15 mouse cellular contexts compared by ENCODE assay signal in genomic region chr11:75893956-75894355, GRCm38 (mm10).
"Had no signal": no experiment of that assay in that cellular context is flagged by ENCODE, and none has a peak within 500 bp of the region (broad histone marks: within the 10 kb centered on the region; RNA-seq: fewer than 3 reads in every experiment).

No protein-coding gene starts in this region.

- H3K36me3 ChIP-seq: neural tube, embryonic 15.5 days; stomach, embryonic 15.5 days had no signal

- H3K27ac ChIP-seq: neural tube, embryonic 15.5 days; stomach, embryonic 15.5 days; stomach, postnatal 0 days had no signal

- DNase-seq: retina, postnatal 1 day; right cerebral cortex, adult 18-20 months; right cerebral cortex, postnatal 14 days; right cerebral cortex, postnatal 25 days; right cerebral cortex, postnatal 4 days; spleen, adult 18-20 months; thymus, adult 18-20 months; thymus, adult 2 months; thymus, postnatal 14 days; thymus, postnatal 25 days; thymus, postnatal 36 days; thymus, postnatal 4 days had no signal

- H3K9ac ChIP-seq: neural tube, embryonic 15.5 days; stomach, embryonic 15.5 days had no signal

- H3K4me3 ChIP-seq: neural tube, embryonic 15.5 days; stomach, embryonic 15.5 days had no signal

- H3K9me3 ChIP-seq: neural tube, embryonic 15.5 days; stomach, embryonic 15.5 days had no signal

- H3K27me3 ChIP-seq: neural tube, embryonic 15.5 days; stomach, embryonic 15.5 days had no signal

- H3K4me2 ChIP-seq: neural tube, embryonic 15.5 days; stomach, embryonic 15.5 days had no signal

- H3K4me1 ChIP-seq: stomach, embryonic 15.5 days had no signal
